Mouse (Mus musculus) liver, embryonic 13.5 days (tissue): ENCODE data around the gene Sgcg. TPM values are rescaled to one million over a fixed set of nuclear protein-coding genes. Genes with fewer than 3 reads are reported as not detected.

Experiments
- ATAC-seq: fragments of 200-750 bp; cut with Nextera tagmentation; 2 replicates; pipeline ENCODE4 v1.8.0; 2017; ENCODE audit warnings: low read depth, mild to moderate bottlenecking, moderate number of reproducible peaks, moderate library complexity
- DNase-seq: peaks from one replicate; pipeline ENCODE4 v3.0.0; 2022
- H3K27ac ChIP-seq: fragments of 300-500 bp; sonication (generic); 2 replicates; pipeline ENCODE4 v1.5.1; 2015; ENCODE audit warnings: moderate library complexity, mild to moderate bottlenecking, inconsistent platforms
- H3K27me3 ChIP-seq: fragments of 300-500 bp; sonication (generic); 2 replicates; pipeline ENCODE4 v1.6.1; 2015; ENCODE audit warnings: mild to moderate bottlenecking, inconsistent platforms
- H3K36me3 ChIP-seq: fragments of 300-500 bp; sonication (generic); 2 replicates; pipeline ENCODE4 v1.6.1; 2015; ENCODE audit warnings: mild to moderate bottlenecking, inconsistent platforms
- H3K4me1 ChIP-seq: fragments of 300-500 bp; sonication (generic); replicated peaks from 2 replicates; pipeline ENCODE4 v1.6.1; 2015; ENCODE audit warnings: inconsistent platforms
- H3K4me2 ChIP-seq: fragments of 300-500 bp; sonication (generic); 2 replicates; pipeline ENCODE4 v1.6.1; 2015; ENCODE audit warnings: inconsistent platforms, mild to moderate bottlenecking, moderate library complexity
- H3K4me3 ChIP-seq: fragments of 300-500 bp; sonication (generic); replicated peaks from 2 replicates; pipeline ENCODE4 v1.5.1; 2015; ENCODE audit warnings: mild to moderate bottlenecking, inconsistent platforms
- H3K9ac ChIP-seq: fragments of 300-500 bp; sonication (generic); 2 replicates; pipeline ENCODE4 v1.6.1; 2015; ENCODE audit warnings: mild to moderate bottlenecking, inconsistent platforms
- H3K9me3 ChIP-seq: fragments of 300-500 bp; sonication (generic); replicated peaks from 2 replicates; pipeline ENCODE4 v1.6.1; 2016; ENCODE audit warnings: inconsistent platforms
- WGBS: fragments of 180-500 bp; shearing (Covaris S2); methylation state at CpG from one replicate; pipeline ENCODE4 v1.1.7; 2015; ENCODE audit not compliant: insufficient replicate concordance; 5-methylcytosine and 5-hydroxymethylcytosine counted together
- polyA plus RNA-seq: library from polyadenylated mRNA; unstranded; fragments of >200 nt; fragmentation: Nextera tagmentation; extraction: Ambion mirVana; gene quantifications from 2 replicates; pipeline ENCODE4 v1.2.1, GENCODE M21; 2015

The Sgcg gene
- polyA plus RNA-seq, 1 experiment from 2014 or later = 0.24 TPM

- ATAC-seq (peak; percentile 74), DNase-seq (no peak)
- H3K27ac ChIP-seq = peak overlapping the region; percentile 31; the same call in 1 of the 2 replicates
- H3K9ac ChIP-seq = no peak overlapping the region
- no peaks in the 10 kb centered on the region for H3K9me3 ChIP-seq
- H3K27me3 ChIP-seq = no peaks in the 10 kb centered on the region
- H3K4me1 ChIP-seq = peaks cover 34% of the 10 kb centered on the region
- WGBS = 51% methylated on average over 4 of the region's 4 CpGs
- no peaks in the 10 kb centered on the region for H3K36me3 ChIP-seq
- H3K4me2 ChIP-seq = peak overlapping the region; percentile 5
- no peak overlapping the region for H3K4me3 ChIP-seq
Observed at GRCm38 (mm10) chr14:61230179-61230578, 28.1 kb downstream of the Sgcg start.

DNA sequence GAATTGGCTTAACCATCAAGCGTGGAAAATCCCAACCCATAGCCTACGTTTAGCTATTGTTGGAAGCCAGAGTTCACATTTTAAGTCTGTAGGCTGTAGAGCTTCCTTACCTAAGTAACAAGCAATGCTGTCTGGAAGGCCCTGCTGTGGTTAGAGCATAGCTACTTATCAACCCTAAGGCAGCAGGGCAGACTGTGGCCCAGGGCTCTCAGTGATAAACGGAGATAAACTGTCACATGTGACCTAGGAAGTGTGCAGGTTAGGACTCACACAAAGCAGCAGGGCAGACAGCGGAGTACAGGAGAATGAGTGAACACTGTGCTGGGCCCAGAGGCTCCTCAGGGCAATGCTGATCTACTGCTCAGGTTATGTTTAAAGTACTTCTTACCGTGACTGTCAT is 28.5 kb downstream of the Sgcg start:
- Histone ChIP-seq H3K27ac (peak overlapping the region; percentile 31; the same call in 1 of the 2 replicates), H3K9me3 (no peaks in the 10 kb centered on the region), H3K9ac (no peak overlapping the region), H3K4me1 (peaks cover 34% of the 10 kb centered on the region), H3K27me3 (no peaks in the 10 kb centered on the region), H3K36me3 (no peaks in the 10 kb centered on the region), H3K4me2 (peak overlapping the region; percentile 5; the same call in 1 of the 2 replicates), H3K4me3 (no peak overlapping the region)
- peak; percentile 98 for ATAC-seq
- WGBS = 23% methylated on average over 5 of the region's 5 CpGs
- DNase-seq = peak; percentile 57

DNA sequence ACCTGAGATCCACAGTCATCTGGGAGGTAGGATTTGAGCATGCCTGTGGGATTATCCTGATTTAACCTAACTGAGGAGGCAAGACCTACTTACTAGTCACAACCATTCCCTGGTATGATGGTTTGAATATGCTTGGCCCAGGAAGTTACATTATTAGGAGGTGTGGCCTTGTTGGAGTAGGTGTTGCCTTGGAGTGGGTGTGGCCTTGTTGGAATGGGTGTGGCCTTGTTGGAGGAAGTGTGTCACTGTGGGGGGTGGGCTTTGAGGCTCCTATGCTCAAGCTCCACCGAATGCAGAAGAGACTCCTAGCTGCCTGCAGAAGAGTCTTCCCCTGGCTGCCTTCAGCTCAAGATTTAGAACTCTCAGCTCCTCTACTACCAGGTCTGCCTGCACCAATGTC is 32.1 kb downstream of the Sgcg start:
- H3K36me3 ChIP-seq = no peaks in the 10 kb centered on the region
- H3K27ac ChIP-seq = no peak overlapping the region
- no peak for DNase-seq
- no peaks in the 10 kb centered on the region for H3K9me3 ChIP-seq
- no peaks in the 10 kb centered on the region for H3K27me3 ChIP-seq
- no peak overlapping the region for H3K9ac ChIP-seq
- ATAC-seq = no peak
- peaks cover 27% of the 10 kb centered on the region for H3K4me1 ChIP-seq
- H3K4me2 ChIP-seq = no peak overlapping the region
- H3K4me3 ChIP-seq = no peak overlapping the region
- WGBS = 38% methylated on average over 1 of the region's 1 CpGs

- Histone ChIP-seq H3K9me3 (no peaks in the 10 kb centered on the region), H3K27ac (no peak overlapping the region), H3K9ac (no peak overlapping the region), H3K27me3 (no peaks in the 10 kb centered on the region), H3K4me3 (no peak overlapping the region), H3K4me1 (peaks cover 11% of the 10 kb centered on the region), H3K36me3 (no peaks in the 10 kb centered on the region), H3K4me2 (no peak overlapping the region)
- ATAC-seq (no peak), DNase-seq (no peak)
- WGBS = 70% methylated on average over 5 of the region's 5 CpGs
Observed at GRCm38 (mm10) chr14:61224387-61225077, 33.8 kb downstream of the Sgcg start.

DNA sequence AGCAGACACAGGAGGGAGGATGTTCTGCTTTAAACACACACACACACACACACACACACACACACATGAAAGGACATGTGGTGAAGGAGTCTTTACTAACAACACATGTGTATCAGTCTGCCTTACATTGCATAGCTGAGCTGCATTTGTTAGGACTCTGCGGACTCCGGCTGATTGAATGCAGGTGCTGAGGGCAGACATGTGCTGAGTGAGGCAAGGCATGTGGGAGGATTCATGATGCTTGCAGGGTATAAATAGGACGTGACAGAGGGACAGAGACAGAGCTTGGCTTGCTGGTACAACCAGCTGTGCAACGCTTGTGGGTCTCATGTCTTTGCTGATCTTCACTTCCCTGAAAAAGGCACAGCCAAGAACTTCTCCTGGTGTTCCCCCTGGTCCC is 34.5 kb downstream of the Sgcg start:
- H3K27me3 ChIP-seq = no peaks in the 10 kb centered on the region
- WGBS = 73% methylated on average over 4 of the region's 4 CpGs
- H3K27ac ChIP-seq = no peak overlapping the region
- H3K4me2 ChIP-seq = no peak overlapping the region
- no peak overlapping the region for H3K9ac ChIP-seq
- H3K36me3 ChIP-seq = no peaks in the 10 kb centered on the region
- no peak overlapping the region for H3K4me3 ChIP-seq
- no peaks in the 10 kb centered on the region for H3K9me3 ChIP-seq
- no peak for DNase-seq
- no peak for ATAC-seq
- H3K4me1 ChIP-seq = peaks cover 4% of the 10 kb centered on the region; the same call in 1 of the 2 replicates

- Histone ChIP-seq H3K27ac (no peak overlapping the region), H3K9me3 (no peaks in the 10 kb centered on the region), H3K4me1 (no peaks in the 10 kb centered on the region), H3K4me3 (no peak overlapping the region), H3K9ac (no peak overlapping the region), H3K4me2 (no peak overlapping the region), H3K27me3 (no peaks in the 10 kb centered on the region), H3K36me3 (no peaks in the 10 kb centered on the region)
- no peak for DNase-seq
- 63% methylated on average over 6 of the region's 6 CpGs for WGBS
- no peak for ATAC-seq
Observed at GRCm38 (mm10) chr14:61222506-61222905, 35.8 kb downstream of the Sgcg start.

DNA sequence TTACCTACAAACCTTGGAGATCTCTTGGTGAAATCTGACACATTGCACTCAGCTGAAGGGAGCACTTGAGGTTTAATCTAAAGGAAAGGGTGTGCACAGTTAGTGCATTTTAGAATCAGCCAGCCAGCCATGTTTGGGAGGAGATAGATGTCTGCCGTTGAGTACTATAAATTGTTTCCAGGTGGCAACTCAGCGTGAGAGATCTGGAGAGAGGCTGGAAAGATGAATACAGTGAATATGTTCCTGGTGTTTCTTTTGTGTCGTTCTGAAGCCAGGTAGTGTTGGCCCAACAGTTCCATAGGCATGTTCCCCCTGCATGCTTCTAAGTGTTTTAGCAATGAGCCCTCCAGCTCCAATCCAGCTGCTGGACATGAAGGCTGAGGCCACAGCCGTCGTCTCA is 37.1 kb downstream of the Sgcg start:
- H3K4me1 ChIP-seq = no peaks in the 10 kb centered on the region
- H3K27ac ChIP-seq = no peak overlapping the region
- no peak overlapping the region for H3K9ac ChIP-seq
- H3K9me3 ChIP-seq = no peaks in the 10 kb centered on the region
- H3K36me3 ChIP-seq = no peaks in the 10 kb centered on the region
- H3K4me3 ChIP-seq = no peak overlapping the region
- no peak overlapping the region for H3K4me2 ChIP-seq
- DNase-seq = no peak
- no peak for ATAC-seq
- WGBS = 70% methylated on average over 5 of the region's 5 CpGs
- H3K27me3 ChIP-seq = no peaks in the 10 kb centered on the region

DNA sequence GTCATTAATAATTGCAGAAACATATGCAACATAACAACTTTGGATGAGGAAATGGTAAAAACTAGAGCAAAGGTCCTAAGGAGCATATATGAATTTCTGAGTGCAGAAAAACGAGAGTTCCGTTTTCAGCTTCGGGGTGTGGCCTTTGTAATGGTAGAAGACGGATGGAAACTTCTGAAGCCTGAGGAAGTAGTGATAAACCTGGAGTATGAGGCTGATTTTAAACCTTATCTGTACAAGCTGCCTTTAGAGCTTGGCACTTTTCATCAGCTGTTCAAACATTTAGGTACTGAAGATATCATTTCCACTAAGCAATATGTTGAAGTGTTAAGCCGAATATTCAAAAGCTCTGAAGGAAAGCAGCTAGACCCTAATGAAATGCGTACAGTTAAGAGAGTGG is 46.5 kb downstream of the Sgcg start:
- H3K27ac ChIP-seq = no peak overlapping the region
- H3K9ac ChIP-seq = no peak overlapping the region
- H3K9me3 ChIP-seq = peaks cover 51% of the 10 kb centered on the region
- 89% methylated on average over 6 of the region's 6 CpGs for WGBS
- no peaks in the 10 kb centered on the region for H3K27me3 ChIP-seq
- ATAC-seq = no peak
- H3K4me2 ChIP-seq = no peak overlapping the region
- H3K4me3 ChIP-seq = no peak overlapping the region
- H3K36me3 ChIP-seq = peaks cover 41% of the 10 kb centered on the region
- H3K4me1 ChIP-seq = no peaks in the 10 kb centered on the region
- no peak for DNase-seq

DNA sequence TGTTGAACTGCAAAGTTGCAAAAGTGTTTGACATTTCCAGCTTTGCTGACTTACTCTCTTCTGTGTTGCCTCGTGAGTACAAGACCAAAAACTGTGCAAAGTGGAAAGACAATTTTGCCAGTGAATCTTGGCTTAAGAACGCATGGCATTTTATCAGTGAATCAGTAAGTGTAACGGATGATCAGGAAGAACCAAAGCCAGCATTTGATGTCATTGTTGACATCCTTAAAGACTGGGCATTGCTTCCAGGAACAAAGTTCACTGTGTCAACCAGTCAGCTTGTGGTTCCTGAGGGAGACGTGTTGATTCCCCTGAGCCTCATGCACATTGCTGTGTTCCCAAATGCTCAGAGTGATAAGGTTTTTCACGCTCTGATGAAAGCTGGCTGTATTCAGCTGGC is 48.2 kb downstream of the Sgcg start:
- H3K9me3 ChIP-seq = peaks cover 58% of the 10 kb centered on the region
- H3K4me1 ChIP-seq = no peaks in the 10 kb centered on the region
- ATAC-seq (no peak), DNase-seq (no peak)
- peaks cover 58% of the 10 kb centered on the region for H3K36me3 ChIP-seq
- no peak overlapping the region for H3K4me2 ChIP-seq
- WGBS = 78% methylated on average over 5 of the region's 5 CpGs
- no peaks in the 10 kb centered on the region for H3K27me3 ChIP-seq
- H3K27ac ChIP-seq = no peak overlapping the region
- H3K4me3 ChIP-seq = no peak overlapping the region
- no peak overlapping the region for H3K9ac ChIP-seq

DNA sequence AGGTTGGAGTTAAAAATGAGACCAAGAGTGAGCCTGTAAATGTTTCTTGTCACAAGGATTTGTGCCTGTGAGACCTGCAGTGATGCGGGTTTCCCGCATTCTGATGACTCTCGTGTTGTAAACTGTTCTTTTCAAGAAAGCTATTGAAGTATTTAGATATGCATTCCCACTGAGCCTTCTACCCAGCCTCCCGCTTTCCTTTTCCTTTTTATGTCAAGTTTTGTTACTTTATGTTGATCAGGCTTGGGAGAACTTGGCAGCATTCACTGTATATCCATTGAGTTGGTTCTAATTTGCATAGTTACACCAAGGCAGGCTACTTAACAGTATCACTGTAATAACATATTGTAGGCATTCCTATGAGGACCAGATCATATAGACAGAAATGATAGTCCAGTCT is 63.9 kb downstream of the Sgcg start:
- 85% methylated on average over 4 of the region's 4 CpGs for WGBS
- Histone ChIP-seq H3K4me1 (no peaks in the 10 kb centered on the region), H3K4me2 (no peak overlapping the region), H3K4me3 (no peak overlapping the region), H3K27me3 (no peaks in the 10 kb centered on the region), H3K36me3 (peaks cover 57% of the 10 kb centered on the region), H3K27ac (no peak overlapping the region), H3K9ac (no peak overlapping the region), H3K9me3 (no peaks in the 10 kb centered on the region)
- ATAC-seq (no peak), DNase-seq (no peak)

DNA sequence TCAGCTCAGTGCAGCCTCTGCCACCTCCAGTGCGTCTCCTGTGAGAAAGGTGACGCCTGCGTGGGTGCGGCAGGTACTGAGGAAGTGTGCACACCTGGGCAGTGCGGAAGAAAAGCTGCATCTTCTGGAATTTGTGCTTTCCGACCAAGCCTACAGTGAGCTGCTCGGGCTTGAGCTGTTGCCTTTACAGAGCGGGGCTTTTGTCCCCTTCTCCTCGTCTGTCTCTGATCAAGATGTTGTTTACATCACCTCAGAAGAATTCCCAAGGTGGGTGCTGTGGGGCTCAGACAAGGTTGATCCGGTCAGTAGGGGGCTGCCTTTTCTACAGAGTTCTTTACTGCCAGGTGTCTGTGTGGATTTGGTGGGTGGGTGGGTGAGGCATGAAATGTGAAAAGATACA is 66.0 kb downstream of the Sgcg start:
- H3K4me3 ChIP-seq = no peak overlapping the region
- no peaks in the 10 kb centered on the region for H3K9me3 ChIP-seq
- H3K4me2 ChIP-seq = no peak overlapping the region
- H3K27ac ChIP-seq = no peak overlapping the region
- H3K9ac ChIP-seq = no peak overlapping the region
- no peaks in the 10 kb centered on the region for H3K4me1 ChIP-seq
- ATAC-seq (no peak), DNase-seq (no peak)
- H3K36me3 ChIP-seq = peaks cover 56% of the 10 kb centered on the region
- no peaks in the 10 kb centered on the region for H3K27me3 ChIP-seq
- WGBS = 85% methylated on average over 10 of the region's 10 CpGs

DNA sequence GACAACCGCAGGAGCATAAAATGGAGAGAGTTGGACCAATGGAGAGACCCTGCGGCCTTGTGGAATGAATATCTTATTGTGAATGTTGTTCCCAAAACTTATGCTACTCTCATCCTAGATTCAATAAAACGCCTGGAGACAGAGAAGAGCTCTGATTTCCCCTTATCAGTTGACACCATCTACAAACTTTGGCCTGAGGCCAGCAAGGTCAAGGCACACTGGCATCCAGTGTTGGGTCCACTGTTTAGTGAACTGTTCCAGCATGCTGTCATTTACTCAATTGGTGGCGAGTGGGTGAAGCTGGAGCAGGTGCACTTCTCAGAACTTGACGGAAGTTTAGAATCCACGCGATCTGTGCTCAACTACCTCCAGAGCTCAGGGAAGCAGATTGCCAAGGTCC is 66.4 kb downstream of the Sgcg start:
- 86% methylated on average over 7 of the region's 7 CpGs for WGBS
- no peaks in the 10 kb centered on the region for H3K4me1 ChIP-seq
- ATAC-seq = no peak
- no peaks in the 10 kb centered on the region for H3K9me3 ChIP-seq
- H3K27me3 ChIP-seq = no peaks in the 10 kb centered on the region
- DNase-seq = no peak
- no peak overlapping the region for H3K27ac ChIP-seq
- H3K36me3 ChIP-seq = peaks cover 53% of the 10 kb centered on the region
- H3K4me3 ChIP-seq = no peak overlapping the region
- H3K4me2 ChIP-seq = no peak overlapping the region
- H3K9ac ChIP-seq = no peak overlapping the region
